Mouse (Mus musculus): ENCODE measurements around the gene Gtf2i. TPM values are rescaled to one million over a fixed set of nuclear protein-coding genes. Genes with fewer than 3 reads are reported as not detected.
"Not testable (repeated sequence)": the region's sequence is repeated elsewhere in the genome, so short reads cannot be mapped to it uniquely, and the experiment has no call there.

Gene Gtf2i
- polyA plus RNA-seq, 1 experiment = 196 TPM

- no peak for TF ChIP-seq POLR2A (IDR thresholded peaks at IDR 0.05; ENCODE audit: borderline replicate concordance, extremely low read depth, insufficient read depth, insufficient read length, poor library complexity, severe bottlenecking)
- peak; percentile 47; the same call in 1 of the 2 replicates for TF ChIP-seq CTCF (IDR thresholded peaks at IDR 0.05; ENCODE audit: borderline replicate concordance, extremely low read depth, insufficient read depth, insufficient read length)
- DNase-seq (ENCODE audit: low read depth) = peak; percentile 60
Observed at GRCm38 (mm10) chr5:134341321-134341720, 26.8 kb upstream of the Gtf2i start.

DNA sequence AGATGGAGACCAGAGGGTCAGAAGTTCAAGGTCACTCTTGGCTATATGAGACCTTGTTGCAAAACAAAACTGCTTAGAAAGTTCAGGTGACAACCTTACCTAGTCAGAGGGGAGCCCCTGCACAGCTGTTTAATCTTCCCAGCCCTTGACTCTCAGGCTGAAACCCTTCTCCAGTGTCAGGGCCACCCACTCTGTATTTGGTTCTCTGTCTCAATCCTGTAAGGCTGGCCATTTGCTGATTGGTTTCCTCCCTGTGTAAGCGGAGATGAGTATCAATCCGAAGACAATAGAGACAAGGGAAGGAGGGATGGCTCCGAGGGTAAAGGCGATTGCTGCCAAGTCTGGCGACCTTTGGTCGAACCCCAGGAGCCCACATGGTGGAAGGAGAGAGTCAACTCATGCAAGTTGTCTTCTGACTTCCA, 25.6 kb upstream of the Gtf2i start:
- no peak for DNase-seq (ENCODE audit: low read depth)
- TF ChIP-seq POLR2A (IDR thresholded peaks at IDR 0.05; ENCODE audit: borderline replicate concordance, extremely low read depth, insufficient read depth, insufficient read length, poor library complexity, severe bottlenecking) (no peak), CTCF (IDR thresholded peaks at IDR 0.05; ENCODE audit: borderline replicate concordance, extremely low read depth, insufficient read depth, insufficient read length) (no peak)

DNA sequence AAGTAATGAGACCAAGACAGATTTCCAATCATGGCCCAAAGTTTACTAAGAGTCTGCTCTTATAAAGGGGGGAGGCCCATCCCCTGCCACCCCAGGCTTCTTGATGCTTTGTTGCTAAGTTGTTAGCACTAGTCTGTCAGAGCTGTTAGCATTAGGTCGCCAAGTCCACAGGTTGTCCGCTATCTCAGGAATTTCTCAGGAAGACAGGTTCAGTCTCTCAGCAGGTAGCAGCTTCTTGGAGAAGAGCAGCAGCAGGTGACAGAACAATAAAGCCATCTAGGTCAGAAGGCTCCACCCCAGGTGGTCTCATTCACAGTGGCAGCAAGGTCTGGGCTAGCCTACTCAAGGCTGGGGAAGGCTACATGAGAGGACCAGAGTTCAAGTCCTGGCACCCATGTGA, 22.5 kb upstream of the Gtf2i start:
- not testable (repeated sequence) for DNase-seq (ENCODE audit: low read depth)

GRCm38 (mm10) chr5:134332743-134333142, 18.2 kb upstream of the Gtf2i start:
- no peak for TF ChIP-seq POLR2A (IDR thresholded peaks at IDR 0.05; ENCODE audit: borderline replicate concordance, extremely low read depth, insufficient read depth, insufficient read length, poor library complexity, severe bottlenecking)
- no peak for TF ChIP-seq CTCF (IDR thresholded peaks at IDR 0.05; ENCODE audit: borderline replicate concordance, extremely low read depth, insufficient read depth, insufficient read length)
- peak; percentile 54 for DNase-seq (ENCODE audit: low read depth)

GRCm38 (mm10) chr5:134330082-134330481, 15.5 kb upstream of the Gtf2i start:
- TF ChIP-seq CTCF (IDR thresholded peaks at IDR 0.05; ENCODE audit: borderline replicate concordance, extremely low read depth, insufficient read depth, insufficient read length) (no peak), POLR2A (IDR thresholded peaks at IDR 0.05; ENCODE audit: borderline replicate concordance, extremely low read depth, insufficient read depth, insufficient read length, poor library complexity, severe bottlenecking) (no peak)
- DNase-seq (ENCODE audit: low read depth) = no peak

- no peak for TF ChIP-seq CTCF (IDR thresholded peaks at IDR 0.05; ENCODE audit: borderline replicate concordance, extremely low read depth, insufficient read depth, insufficient read length)
- no peak for TF ChIP-seq POLR2A (IDR thresholded peaks at IDR 0.05; ENCODE audit: borderline replicate concordance, extremely low read depth, insufficient read depth, insufficient read length, poor library complexity, severe bottlenecking)
- no peak for DNase-seq (ENCODE audit: low read depth)
Observed at GRCm38 (mm10) chr5:134329311-134329710, 14.8 kb upstream of the Gtf2i start.

DNA sequence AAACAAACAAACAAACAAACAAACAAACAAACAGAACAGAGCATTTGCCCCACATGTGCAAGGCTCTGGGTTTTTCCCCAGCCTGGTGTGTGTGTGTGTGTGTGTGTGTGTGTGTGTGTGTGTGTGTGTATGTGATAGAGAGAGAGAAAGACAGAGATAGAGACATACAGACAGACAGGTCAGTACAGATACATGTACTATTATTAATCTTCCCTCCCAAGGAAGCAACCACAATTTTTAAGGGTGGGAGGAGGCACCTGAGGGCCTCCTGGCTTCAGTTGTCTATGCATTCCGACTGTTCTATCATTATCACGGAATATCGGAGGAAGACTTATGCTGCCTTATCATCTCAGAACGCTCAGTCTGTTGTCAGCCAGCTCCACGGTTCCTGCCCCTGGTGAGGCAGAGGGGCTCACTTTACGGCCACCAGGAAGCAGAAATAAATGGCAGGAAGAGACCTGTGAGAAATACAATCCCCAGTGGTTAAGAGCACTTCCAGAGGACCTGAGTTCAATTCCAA, 14.0 kb upstream of the Gtf2i start:
- TF ChIP-seq CTCF (IDR thresholded peaks at IDR 0.05; ENCODE audit: borderline replicate concordance, extremely low read depth, insufficient read depth, insufficient read length) (no peak), POLR2A (IDR thresholded peaks at IDR 0.05; ENCODE audit: borderline replicate concordance, extremely low read depth, insufficient read depth, insufficient read length, poor library complexity, severe bottlenecking) (no peak)
- DNase-seq (ENCODE audit: low read depth) = no peak

DNA sequence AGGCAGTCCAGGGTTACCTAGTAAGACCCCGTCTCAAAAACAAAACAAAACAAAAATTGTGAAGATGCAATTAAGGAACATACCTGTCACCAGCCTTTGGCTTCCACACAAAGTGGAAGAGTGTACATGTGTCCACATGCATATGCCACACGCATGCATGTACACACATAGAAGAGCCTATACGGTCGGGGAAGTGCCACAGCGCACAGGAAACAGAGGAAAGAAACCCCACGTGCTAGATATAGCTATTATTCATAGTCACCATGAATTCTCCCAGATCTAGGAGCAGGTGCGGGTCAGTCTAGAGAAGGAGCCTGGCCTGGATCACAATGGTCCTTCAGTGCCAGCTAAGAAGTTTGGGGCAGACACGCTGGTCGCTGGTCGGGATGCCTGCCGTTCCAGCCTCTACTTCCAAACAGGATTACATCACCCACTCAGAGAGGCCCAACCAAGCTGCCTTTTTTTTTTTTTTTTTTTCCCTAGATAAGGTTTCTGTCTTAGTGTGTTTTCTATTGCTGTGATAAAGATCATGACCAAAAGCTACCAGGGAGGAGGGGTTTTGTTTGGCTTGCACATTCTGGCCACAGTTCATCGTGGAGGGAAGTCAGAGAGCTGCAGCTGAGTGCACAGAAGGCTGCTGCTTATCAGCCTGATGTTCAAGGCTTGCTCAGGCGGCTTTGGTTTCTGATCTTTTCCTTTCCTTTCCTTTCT, 11.5 kb upstream of the Gtf2i start:
- TF ChIP-seq CTCF (IDR thresholded peaks at IDR 0.05; ENCODE audit: borderline replicate concordance, extremely low read depth, insufficient read depth, insufficient read length) (no peak), POLR2A (IDR thresholded peaks at IDR 0.05; ENCODE audit: borderline replicate concordance, extremely low read depth, insufficient read depth, insufficient read length, poor library complexity, severe bottlenecking) (no peak)
- DNase-seq (ENCODE audit: low read depth) = no peak

DNA sequence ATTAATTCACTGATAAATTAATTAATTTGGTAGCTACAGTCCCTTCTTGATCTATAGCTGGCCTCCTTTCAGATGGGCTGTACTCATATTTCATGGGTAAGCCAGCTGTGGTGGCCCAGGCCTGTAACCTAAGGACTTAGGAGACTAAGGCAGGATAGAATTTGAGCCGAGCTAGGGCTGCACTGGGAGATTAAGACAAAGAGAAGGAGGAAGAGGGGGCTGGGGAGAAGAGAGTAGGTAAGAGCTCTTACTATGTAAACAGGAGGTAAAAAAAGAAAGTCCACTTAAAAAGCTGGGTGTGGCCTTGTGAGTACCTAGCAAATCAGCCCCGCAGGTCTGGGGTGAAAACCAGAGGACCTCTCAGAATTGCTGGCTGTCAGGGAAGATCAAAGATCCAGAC, 9.3 kb upstream of the Gtf2i start:
- DNase-seq (ENCODE audit: low read depth) = no peak
- TF ChIP-seq CTCF (IDR thresholded peaks at IDR 0.05; ENCODE audit: borderline replicate concordance, extremely low read depth, insufficient read depth, insufficient read length) (no peak), POLR2A (IDR thresholded peaks at IDR 0.05; ENCODE audit: borderline replicate concordance, extremely low read depth, insufficient read depth, insufficient read length, poor library complexity, severe bottlenecking) (no peak)

DNA sequence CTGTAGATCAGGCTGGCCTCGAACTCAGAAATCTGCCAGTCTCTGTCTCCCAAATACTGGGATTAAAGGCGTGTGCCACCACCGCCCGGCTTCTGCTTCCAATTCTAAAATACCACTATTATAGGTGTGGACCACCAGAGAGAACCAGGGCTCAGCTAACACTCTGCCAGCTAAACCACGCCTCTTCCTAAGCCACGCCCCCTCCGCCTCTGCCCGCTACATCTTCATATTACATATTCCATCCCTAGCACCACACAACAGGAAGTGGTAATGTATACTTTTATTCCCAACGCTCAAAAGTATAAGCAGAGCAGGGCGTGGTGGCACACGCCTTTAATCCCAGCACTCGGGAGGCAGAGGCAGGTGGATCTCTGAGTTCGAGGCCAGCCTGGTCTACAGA, 8.8 kb upstream of the Gtf2i start:
- no peak for DNase-seq (ENCODE audit: low read depth)
- TF ChIP-seq POLR2A (IDR thresholded peaks at IDR 0.05; ENCODE audit: borderline replicate concordance, extremely low read depth, insufficient read depth, insufficient read length, poor library complexity, severe bottlenecking) = no peak
- TF ChIP-seq CTCF (IDR thresholded peaks at IDR 0.05; ENCODE audit: borderline replicate concordance, extremely low read depth, insufficient read depth, insufficient read length) = no peak

DNA sequence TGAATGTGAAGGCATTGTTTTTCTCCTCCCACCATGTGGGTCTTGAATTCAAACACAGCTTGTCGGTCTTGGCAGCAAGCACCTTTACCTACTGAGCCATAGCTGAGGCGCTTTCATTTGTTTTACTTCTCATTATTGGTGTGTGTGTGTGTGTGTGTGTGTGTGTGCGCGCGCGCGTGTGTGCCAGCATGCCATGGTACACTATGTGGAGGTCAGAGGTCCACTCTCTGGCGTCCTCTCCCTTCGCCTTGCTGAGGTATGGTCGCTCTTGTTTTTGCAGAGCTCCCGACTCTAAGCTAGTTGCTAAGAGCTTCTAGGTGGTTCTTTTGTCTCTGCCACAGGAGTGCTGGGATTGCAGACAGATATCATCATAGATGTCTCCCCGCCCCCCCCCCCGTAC, 7.8 kb upstream of the Gtf2i start:
- TF ChIP-seq CTCF (IDR thresholded peaks at IDR 0.05; ENCODE audit: borderline replicate concordance, extremely low read depth, insufficient read depth, insufficient read length) = no peak
- TF ChIP-seq POLR2A (IDR thresholded peaks at IDR 0.05; ENCODE audit: borderline replicate concordance, extremely low read depth, insufficient read depth, insufficient read length, poor library complexity, severe bottlenecking) = no peak
- DNase-seq (ENCODE audit: low read depth) = no peak

DNA sequence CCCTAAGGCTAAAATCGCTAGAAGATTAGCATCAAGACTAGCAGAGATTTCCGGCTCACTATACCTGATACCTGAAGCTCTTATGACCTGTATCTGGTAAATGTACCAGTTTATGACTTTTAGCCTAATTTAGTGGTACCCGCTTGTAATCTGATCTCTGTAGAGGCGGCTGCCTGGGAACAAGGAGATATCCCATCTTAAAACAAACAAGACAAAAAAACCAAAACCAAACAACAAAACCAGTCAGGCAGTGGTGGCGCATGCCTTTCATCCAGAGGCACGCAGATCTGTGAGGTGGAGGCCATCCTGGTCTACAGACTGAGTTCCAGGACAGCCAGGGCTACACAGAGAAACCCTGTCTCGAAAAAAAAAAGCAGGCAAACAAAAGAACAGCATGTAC, 7.1 kb upstream of the Gtf2i start:
- DNase-seq (ENCODE audit: low read depth) = no peak
- TF ChIP-seq POLR2A (IDR thresholded peaks at IDR 0.05; ENCODE audit: borderline replicate concordance, extremely low read depth, insufficient read depth, insufficient read length, poor library complexity, severe bottlenecking) (no peak), CTCF (IDR thresholded peaks at IDR 0.05; ENCODE audit: borderline replicate concordance, extremely low read depth, insufficient read depth, insufficient read length) (no peak)

Measured in brain, embryonic 14.5 days (tissue).